Mouse (Mus musculus) cerebral cortex, adult 2 months (tissue): ENCODE results near the gene Ptpn22.

Experiments
- WGBS: fragments of 180-500 bp; shearing (Covaris S2); methylation state at CpG from one replicate; pipeline ENCODE4 v1.1.7; 2018; 5-methylcytosine and 5-hydroxymethylcytosine counted together

Ptpn22 gene

GRCm38 (mm10) chr3:103927511-103927910, 67.9 kb downstream of the Ptpn22 start:
- 33% methylated on average over 6 of the region's 6 CpGs for WGBS

GRCm38 (mm10) chr3:103944794-103945562, 85.4 kb downstream of the Ptpn22 start:
- 16% methylated on average over 1 of the region's 1 CpGs for WGBS

GRCm38 (mm10) chr3:103948666-103949065, 89.1 kb downstream of the Ptpn22 start:
- 95% methylated on average over 7 of the region's 7 CpGs for WGBS

- 85% methylated on average over 3 of the region's 3 CpGs for WGBS
These were observed 101.0 kb downstream of the Ptpn22 start for GRCm38 (mm10) chr3:103960622-103961021.
